Mouse (Mus musculus) stomach, postnatal 0 days (tissue): Measurements from ENCODE around the gene Gm17067.
"Not testable (repeated sequence)": the region's sequence is repeated elsewhere in the genome, so short reads cannot be mapped to it uniquely, and the experiment has no call there.

Experiments used
- CTCF ChIP-seq: IDR thresholded peaks from 2 replicates; pipeline ENCODE4 v1.5.1; 2016; ENCODE audit warnings: antibody characterized with exemption, low read depth, mild to moderate bottlenecking, moderate library complexity
- EP300 ChIP-seq: optimal IDR thresholded peaks from 2 replicates; pipeline ENCODE3; 2016; ENCODE audit warnings: antibody characterized with exemption

DNA sequence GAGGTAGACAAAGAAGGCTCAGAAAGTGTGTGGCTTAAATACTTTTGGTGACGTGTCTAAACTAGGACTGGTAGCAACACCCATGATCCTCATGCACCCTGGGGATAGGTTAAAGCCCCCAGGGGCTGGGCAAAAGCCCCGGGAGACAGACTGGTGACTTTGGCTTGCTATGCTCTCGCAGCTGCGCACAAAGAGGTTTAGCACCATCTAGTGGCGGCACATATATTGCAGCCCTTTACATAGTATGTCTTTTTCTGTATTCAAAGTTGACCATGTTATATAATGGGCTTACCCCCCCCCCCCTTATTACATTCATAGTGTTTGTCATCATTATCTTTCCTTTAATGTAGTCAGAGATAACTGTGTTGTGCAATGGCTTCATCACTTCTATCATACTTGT lies 66.7 kb downstream of the Gm17067 start:
- peak; percentile 27; the same call in 1 of the 2 replicates for TF ChIP-seq CTCF
- not testable (repeated sequence) for TF ChIP-seq EP300
